Mouse (Mus musculus): Measurements from ENCODE around the gene Cdh16.

- TF ChIP-seq CTCF (IDR thresholded peaks at IDR 0.05; ENCODE audit: control insufficient read depth, insufficient read depth, insufficient replicate concordance, low read depth, low read length) (no peak), POLR2A (IDR thresholded peaks at IDR 0.05; ENCODE audit: control insufficient read depth, low read depth, low read length) (no peak)
Measured at GRCm38 (mm10) chr8:104555191-104555590, 69.0 kb downstream of the Cdh16 start.
